Mouse (Mus musculus) kidney, adult 2 months (tissue): ENCODE data around the gene Krtap9-3.

ENCODE experiments used
- CTCF ChIP-seq: fragments of 200-500 bp; conservative IDR thresholded peaks from 2 replicates; pipeline ENCODE4 v1.5.1; 2011; ENCODE audit warnings: low read depth, mild to moderate bottlenecking, control low read depth, low read length, moderate library complexity, mixed read lengths; ENCODE audit not compliant: insufficient read depth, insufficient read length
- POLR2A ChIP-seq: fragments of 200-500 bp; IDR thresholded peaks from one replicate; pipeline ENCODE4 v1.6.1; 2011; ENCODE audit warnings: low read depth, low read length, control low read depth

DNA sequence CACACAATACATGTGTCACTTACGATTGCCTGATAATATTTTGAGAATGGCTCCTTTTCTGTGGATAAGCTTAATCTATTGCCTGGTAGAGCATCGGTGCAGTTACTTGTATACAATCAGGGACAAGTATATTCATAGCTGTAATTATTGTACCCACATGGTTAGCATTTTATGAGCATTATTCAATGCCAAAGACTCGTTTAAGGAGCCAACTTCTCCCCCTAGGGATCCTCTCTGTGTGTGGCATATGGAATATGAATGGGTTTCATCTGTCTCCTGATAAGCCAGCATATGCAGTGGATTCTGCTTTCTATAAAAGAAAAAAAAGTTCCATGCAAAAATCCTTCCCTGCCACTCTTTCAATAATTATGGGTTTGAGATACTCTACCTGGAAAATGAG lies 46.4 kb upstream of the Krtap9-3 start:
- TF ChIP-seq CTCF = no peak
- TF ChIP-seq POLR2A = no peak
